Mouse (Mus musculus) megakaryocyte, embryonic 14.5 days (primary cell): ENCODE data around the gene Vps52.

Source experiments
- FLI1 ChIP-seq: IDR thresholded peaks from 2 replicates; pipeline ENCODE4 v1.6.1; 2012; ENCODE audit warnings: low read length, inconsistent platforms, mixed read lengths
- GATA1 ChIP-seq: IDR thresholded peaks from 3 replicates; pipeline ENCODE4 v1.6.1; 2012; ENCODE audit warnings: mixed read lengths, low read length, inconsistent platforms, borderline replicate concordance

GRCm38 (mm10) chr17:33948090-33948904 is 7.3 kb upstream of the Vps52 start:
- TF ChIP-seq GATA1 = no peak
- no peak for TF ChIP-seq FLI1
